20 mouse cellular contexts compared by ENCODE assay signal in the genomic region with DNA sequence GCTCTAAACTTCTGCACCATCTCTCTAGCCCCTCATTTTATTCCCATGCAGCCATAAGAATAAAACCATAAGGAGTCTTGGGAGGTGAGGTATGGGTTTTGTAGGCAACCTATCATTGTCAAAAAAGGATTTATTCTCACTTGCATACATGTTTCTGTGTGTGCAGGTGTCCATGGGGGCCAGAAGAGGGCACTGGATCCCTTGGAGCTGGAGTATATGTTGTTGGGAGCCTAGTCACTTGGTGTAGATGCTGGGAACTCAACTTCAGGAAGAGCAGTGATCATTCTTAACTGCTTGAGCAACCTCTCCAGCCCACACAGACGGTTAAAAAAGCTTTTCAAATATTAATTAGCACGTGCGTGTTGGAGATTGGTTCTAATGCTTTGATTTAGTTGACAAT. TPM values are rescaled to one million over a fixed set of nuclear protein-coding genes. Genes with fewer than 3 reads are reported as not detected.
DNase-seq lines count a peak whose midpoint lies in the region; ATAC-seq and TF ChIP-seq lines count a peak whose summit lies in the region.
"Had no signal": no experiment of that assay in that cellular context is flagged by ENCODE, and none has a peak within 500 bp of the region (broad histone marks: within the 10 kb centered on the region; RNA-seq: fewer than 3 reads in every experiment).

No protein-coding gene starts in this region.

- no peak overlapping the region for H3K4me3 ChIP-seq in hindbrain, postnatal 0 days (ENCODE audit: low read length)
- no peak overlapping the region for H3K4me3 ChIP-seq in hindbrain, embryonic 13.5 days
- no peak overlapping the region for H3K4me3 ChIP-seq in lung, postnatal 0 days (ENCODE audit: low read depth, low read length)
- no peak overlapping the region for H3K4me3 ChIP-seq in small intestine, adult 2 months (ENCODE audit: low read depth, low read length)
- H3K4me3 ChIP-seq: embryonic facial prominence, embryonic 10.5 days; forebrain, embryonic 12.5 days; hindbrain, embryonic 12.5 days; limb, embryonic 15.5 days; neural tube, embryonic 12.5 days had no signal

- peak; percentile 12; the same call in 1 of the 2 replicates for TF ChIP-seq CTCF in hindbrain, postnatal 0 days (IDR thresholded peaks at IDR 0.05; ENCODE audit: low read depth)
- peak; percentile 23; the same call in 1 of the 2 replicates for TF ChIP-seq CTCF in lung, postnatal 0 days (IDR thresholded peaks at IDR 0.05)
- TF ChIP-seq CTCF in small intestine, adult 2 months (IDR thresholded peaks at IDR 0.05; ENCODE audit: extremely low read depth, insufficient read length, insufficient replicate concordance, low read depth, low read length) = peak; percentile 23; the same call in 1 of the 2 replicates

- no peak overlapping the region for H3K27ac ChIP-seq in hindbrain, postnatal 0 days
- H3K27ac ChIP-seq in hindbrain, embryonic 13.5 days = no peak overlapping the region
- no peak overlapping the region for H3K27ac ChIP-seq in lung, postnatal 0 days (ENCODE audit: low read length)
- H3K27ac ChIP-seq in small intestine, adult 2 months (ENCODE audit: insufficient read depth, low read depth, low read length) = no peak overlapping the region
- H3K27ac ChIP-seq: embryonic facial prominence, embryonic 10.5 days; forebrain, embryonic 12.5 days; hindbrain, embryonic 12.5 days; limb, embryonic 15.5 days; neural tube, embryonic 12.5 days had no signal

- ATAC-seq in hindbrain, postnatal 0 days = no peak
- no peak for ATAC-seq in hindbrain, embryonic 13.5 days (ENCODE audit: low FRiP score)
- no peak for ATAC-seq in lung, postnatal 0 days

- H3K36me3 ChIP-seq in hindbrain, postnatal 0 days (ENCODE audit: insufficient read depth, low read length) = no peaks in the 10 kb centered on the region
- no peaks in the 10 kb centered on the region for H3K36me3 ChIP-seq in hindbrain, embryonic 13.5 days
- H3K36me3 ChIP-seq in lung, postnatal 0 days (ENCODE audit: insufficient read depth, low read length) = no peaks in the 10 kb centered on the region
- no peaks in the 10 kb centered on the region for H3K36me3 ChIP-seq in small intestine, adult 2 months (ENCODE audit: control insufficient read depth, insufficient read depth, low read length)
- H3K36me3 ChIP-seq: embryonic facial prominence, embryonic 10.5 days; forebrain, embryonic 12.5 days; hindbrain, embryonic 12.5 days; limb, embryonic 15.5 days; neural tube, embryonic 12.5 days had no signal

- DNase-seq in hindbrain, postnatal 0 days (ENCODE audit: low spot score) = no peak
- no peak for DNase-seq in lung, postnatal 0 days (ENCODE audit: low spot score)
- DNase-seq in lung, adult 18-20 months = no peak
- DNase-seq in ES-CJ7 (ENCODE audit: low read depth, low spot score) = peak; percentile 51
- DNase-seq in left cerebral cortex, adult 9 months (ENCODE audit: low spot score in 2 of 2) = no peak
- DNase-seq in heart, postnatal 25 days (ENCODE audit: low spot score) = no peak
- DNase-seq: B cell, adult 2 months; cerebellum, adult 9-10 months; gastrocnemius, postnatal 14 days; kidney, postnatal 10 days; lung, embryonic 14.5 days; right cerebral cortex, adult 18-20 months had no signal

- no peaks in the 10 kb centered on the region for H3K9me3 ChIP-seq in hindbrain, postnatal 0 days (ENCODE audit: low read length)
- no peaks in the 10 kb centered on the region for H3K9me3 ChIP-seq in hindbrain, embryonic 13.5 days
- H3K9me3 ChIP-seq in lung, postnatal 0 days (ENCODE audit: low read length) = no peaks in the 10 kb centered on the region
- H3K9me3 ChIP-seq: embryonic facial prominence, embryonic 10.5 days; forebrain, embryonic 12.5 days; hindbrain, embryonic 12.5 days; limb, embryonic 15.5 days; neural tube, embryonic 12.5 days had no signal

- TF ChIP-seq POLR2A in small intestine, adult 2 months (IDR thresholded peaks at IDR 0.05; ENCODE audit: low read depth, low read length) = no peak

- no peaks in the 10 kb centered on the region for H3K27me3 ChIP-seq in hindbrain, postnatal 0 days (ENCODE audit: insufficient read depth, low read length)
- no peaks in the 10 kb centered on the region for H3K27me3 ChIP-seq in hindbrain, embryonic 13.5 days
- no peaks in the 10 kb centered on the region for H3K27me3 ChIP-seq in lung, postnatal 0 days (replicated peaks; ENCODE audit: insufficient read depth, low read length)
- H3K27me3 ChIP-seq in small intestine, adult 2 months (ENCODE audit: control insufficient read depth, insufficient read depth, low read length) = no peaks in the 10 kb centered on the region
- H3K27me3 ChIP-seq: forebrain, embryonic 12.5 days; hindbrain, embryonic 12.5 days; limb, embryonic 15.5 days; neural tube, embryonic 12.5 days had no signal

- intact Hi-C loops in heart, postnatal 25 days (cut with DNase I) = no loop called here

- WGBS in hindbrain, postnatal 0 days = 79% methylated on average over 3 of the region's 3 CpGs
- 85% methylated on average over 3 of the region's 3 CpGs for WGBS in hindbrain, embryonic 13.5 days
- 86% methylated on average over 3 of the region's 3 CpGs for WGBS in lung, postnatal 0 days
- WGBS in small intestine, adult 2 months = 86% methylated on average over 3 of the region's 3 CpGs

- no peak for TF ChIP-seq EP300 in lung, postnatal 0 days (IDR thresholded peaks at IDR 0.05)

- peaks cover 6% of the 10 kb centered on the region; the same call in 1 of the 2 replicates for H3K4me1 ChIP-seq in hindbrain, postnatal 0 days (ENCODE audit: insufficient read depth, low read length)
- peaks cover 13% of the 10 kb centered on the region for H3K4me1 ChIP-seq in hindbrain, embryonic 13.5 days (replicated peaks)
- H3K4me1 ChIP-seq in lung, postnatal 0 days (ENCODE audit: insufficient read depth, low read depth, low read length) = no peaks in the 10 kb centered on the region
- peaks cover 2% of the 10 kb centered on the region; the same call in 1 of the 2 replicates for H3K4me1 ChIP-seq in small intestine, adult 2 months (ENCODE audit: control insufficient read depth, insufficient read depth, insufficient read length, low read length)

- no peak overlapping the region for H3K4me2 ChIP-seq in hindbrain, postnatal 0 days (ENCODE audit: low read depth, low read length)
- H3K4me2 ChIP-seq in hindbrain, embryonic 13.5 days = no peak overlapping the region
- no peak overlapping the region for H3K4me2 ChIP-seq in lung, postnatal 0 days (replicated peaks; ENCODE audit: low read depth, low read length)
- H3K4me2 ChIP-seq: forebrain, embryonic 12.5 days; hindbrain, embryonic 12.5 days; limb, embryonic 15.5 days; lung, embryonic 14.5 days; midbrain, embryonic 11.5 days; neural tube, embryonic 12.5 days had no signal

- H3K9ac ChIP-seq in hindbrain, postnatal 0 days (replicated peaks; ENCODE audit: low read length) = no peak overlapping the region
- no peak overlapping the region for H3K9ac ChIP-seq in hindbrain, embryonic 13.5 days
- H3K9ac ChIP-seq in lung, postnatal 0 days (replicated peaks; ENCODE audit: low read depth) = no peak overlapping the region
- H3K9ac ChIP-seq: forebrain, embryonic 12.5 days; hindbrain, embryonic 12.5 days; limb, embryonic 15.5 days; lung, embryonic 14.5 days; neural tube, embryonic 12.5 days had no signal

RNA-seq across cellular contexts. Expression of a gene that starts 3.4 kb away (rescaled TPM):
- 13.2 and 18.7 TPM in 2 replicates for total RNA-seq in hindbrain, postnatal 0 days (2014; rRNA removed)
- polyA plus RNA-seq in hindbrain, postnatal 0 days (2015; fragmentation: Nextera tagmentation; extraction: Ambion mirVana) = 20.3 and 28.0 TPM in 2 replicates
- polyA plus RNA-seq in hindbrain, embryonic 13.5 days (2015; fragmentation: Nextera tagmentation; extraction: Ambion mirVana) = 39.2 and 40.6 TPM in 2 replicates
- polyA plus RNA-seq in lung, postnatal 0 days (2015; fragmentation: Nextera tagmentation; extraction: Ambion mirVana) = 56.5 and 59.6 TPM in 2 replicates
- 7.7 and 18.9 TPM in 2 replicates for polyA plus RNA-seq in small intestine, adult 2 months (2012; rRNA removed)
- 10 to 100 TPM; 27.6 to 31.6 TPM for total RNA-seq in heart, postnatal 25 days (2021)

RNA-seq across cellular contexts. Expression of a gene that starts 40.4 kb away (rescaled TPM):
- total RNA-seq in hindbrain, postnatal 0 days (2014; rRNA removed) = 8.9 and 9.1 TPM in 2 replicates
- polyA plus RNA-seq in hindbrain, postnatal 0 days (2015; fragmentation: Nextera tagmentation; extraction: Ambion mirVana) = 17.2 and 17.6 TPM in 2 replicates
- 14.5 and 14.9 TPM in 2 replicates for polyA plus RNA-seq in hindbrain, embryonic 13.5 days (2015; fragmentation: Nextera tagmentation; extraction: Ambion mirVana)
- polyA plus RNA-seq in lung, postnatal 0 days (2015; fragmentation: Nextera tagmentation; extraction: Ambion mirVana) = 25.6 and 31.8 TPM in 2 replicates
- polyA plus RNA-seq in small intestine, adult 2 months (2012; rRNA removed) = 5.6 and 12.1 TPM in 2 replicates
- total RNA-seq in heart, postnatal 25 days (2021) = 1 to 10 TPM; 6.1 to 6.9 TPM
